Mouse (Mus musculus) spleen, adult 2 months (tissue): Measurements from ENCODE around the gene Ece1. TPM values are rescaled to one million over a fixed set of nuclear protein-coding genes. Genes with fewer than 3 reads are reported as not detected.

Experiments
- DNase-seq, 2 experiments: peaks; one replicate each; pipeline versions ENCODE4 v3.0.0 to v3.0.0-alpha.2; 2012 to 2021; ENCODE audit warnings: low spot score in 2 of 2, low read depth in 1 of 2
- H3K27ac ChIP-seq: fragments of 200-500 bp; 2 replicates; pipeline ENCODE4 v1.5.1; 2012; ENCODE audit warnings: low read length, inconsistent platforms; ENCODE audit not compliant: insufficient read depth
- H3K27me3 ChIP-seq: fragments of 200-500 bp; 2 replicates; pipeline ENCODE4 v1.6.1; 2012; ENCODE audit warnings: mild to moderate bottlenecking, moderate library complexity, low read length, inconsistent platforms; ENCODE audit not compliant: control insufficient read depth, insufficient read depth
- H3K36me3 ChIP-seq: fragments of 200-500 bp; 2 replicates; pipeline ENCODE4 v1.6.1; 2012; ENCODE audit warnings: mild to moderate bottlenecking, low read length, inconsistent platforms; ENCODE audit not compliant: control insufficient read depth, insufficient read depth
- H3K4me1 ChIP-seq: fragments of 200-500 bp; 2 replicates; pipeline ENCODE4 v1.6.1; 2011; ENCODE audit warnings: inconsistent platforms; ENCODE audit not compliant: control insufficient read depth, insufficient read depth, insufficient read length
- H3K4me3 ChIP-seq: fragments of 200-500 bp; 2 replicates; pipeline ENCODE4 v1.5.1; 2011; ENCODE audit warnings: mild to moderate bottlenecking, inconsistent platforms; ENCODE audit not compliant: insufficient read depth, insufficient read length; ENCODE audit errors: extremely low read depth
- CTCF ChIP-seq: fragments of 200-500 bp; IDR thresholded peaks from 2 replicates; pipeline ENCODE4 v1.5.1; 2011; ENCODE audit warnings: mild to moderate bottlenecking, inconsistent platforms; ENCODE audit not compliant: insufficient read depth, insufficient read length, insufficient replicate concordance; ENCODE audit errors: extremely low read depth
- POLR2A ChIP-seq: fragments of 200-500 bp; IDR thresholded peaks from 2 replicates; pipeline ENCODE4 v1.6.1; 2011; ENCODE audit warnings: low read depth, low read length, inconsistent platforms
- WGBS: fragments of 180-500 bp; shearing (Covaris S2); methylation state at CpG from one replicate; pipeline ENCODE4 v1.1.7; 2018; 5-methylcytosine and 5-hydroxymethylcytosine counted together
- polyA plus RNA-seq: library from polyadenylated mRNA; depleted of rRNA; stranded (reverse); fragments of >200 nt; gene quantifications from 2 replicates; pipeline ENCODE4 v1.2.3, GENCODE M21; 2012

The Ece1 gene
- polyA plus RNA-seq, 1 experiment, result 18.4 TPM

DNA sequence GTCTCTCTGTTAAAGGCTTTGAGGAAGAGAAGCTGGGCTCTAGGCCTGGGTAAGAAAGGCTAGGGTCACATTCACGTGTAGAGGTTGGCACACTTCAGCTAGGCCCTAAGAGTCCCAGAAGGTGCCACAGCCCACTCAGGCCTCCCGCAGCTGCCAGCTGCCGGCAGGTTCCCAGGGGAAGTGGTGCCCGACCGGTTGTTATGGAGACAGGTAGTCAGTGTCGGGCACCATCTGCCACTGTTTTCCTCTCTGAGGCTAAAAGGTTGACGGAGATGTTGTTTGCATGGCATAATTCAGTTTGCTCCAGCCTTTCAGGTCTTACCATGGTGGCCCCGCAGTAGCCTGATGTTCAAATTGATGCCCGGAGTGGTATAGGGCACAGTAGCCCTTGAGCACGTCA is 78.0 kb downstream of the Ece1 start:
- H3K27ac ChIP-seq, result no peak overlapping the region
- H3K36me3 ChIP-seq, result peaks cover 16% of the 10 kb centered on the region
- no peak for DNase-seq
- H3K4me3 ChIP-seq, result no peak overlapping the region
- TF ChIP-seq CTCF (no peak), POLR2A (no peak)
- 79% methylated on average over 10 of the region's 10 CpGs for WGBS
- H3K4me1 ChIP-seq, result no peaks in the 10 kb centered on the region
- H3K27me3 ChIP-seq, result no peaks in the 10 kb centered on the region

- H3K27ac ChIP-seq, result no peak overlapping the region
- 96% methylated on average over 12 of the region's 12 CpGs for WGBS
These were observed 79.3 kb downstream of the Ece1 start for GRCm38 (mm10) chr4:137941131-137941844.

GRCm38 (mm10) chr4:137941871-137942781 is 80.1 kb downstream of the Ece1 start:
- no peak overlapping the region for H3K27ac ChIP-seq
- no peaks in the 10 kb centered on the region for H3K4me1 ChIP-seq
- no peaks in the 10 kb centered on the region for H3K27me3 ChIP-seq
- no peak overlapping the region for H3K4me3 ChIP-seq
- peaks cover 15% of the 10 kb centered on the region for H3K36me3 ChIP-seq
- no peak for DNase-seq
- no peak for TF ChIP-seq CTCF
- no peak for TF ChIP-seq POLR2A
- 85% methylated on average over 17 of the region's 17 CpGs for WGBS

More at GRCm38 (mm10) chr4:137941131-137941844, 79.3 kb downstream of the Ece1 start:
- no peak for TF ChIP-seq CTCF
- no peaks in the 10 kb centered on the region for H3K27me3 ChIP-seq
- no peak for DNase-seq
- H3K4me1 ChIP-seq, result no peaks in the 10 kb centered on the region
- no peak overlapping the region for H3K4me3 ChIP-seq
- H3K36me3 ChIP-seq, result peaks cover 16% of the 10 kb centered on the region

- 90% methylated on average over 9 of the region's 9 CpGs for WGBS
These were observed 80.9 kb downstream of the Ece1 start for GRCm38 (mm10) chr4:137942782-137943486.

GRCm38 (mm10) chr4:137943540-137943939 is 81.5 kb downstream of the Ece1 start:
- 86% methylated on average over 10 of the region's 10 CpGs for WGBS
- H3K36me3 ChIP-seq, result peaks cover 10% of the 10 kb centered on the region

More at GRCm38 (mm10) chr4:137942782-137943486, 80.9 kb downstream of the Ece1 start:
- H3K27ac ChIP-seq, result no peak overlapping the region
- no peaks in the 10 kb centered on the region for H3K27me3 ChIP-seq
- DNase-seq, result no peak
- H3K36me3 ChIP-seq, result peaks cover 11% of the 10 kb centered on the region
- TF ChIP-seq CTCF (no peak), POLR2A (no peak)
- H3K4me1 ChIP-seq, result no peaks in the 10 kb centered on the region
- no peak overlapping the region for H3K4me3 ChIP-seq

DNA sequence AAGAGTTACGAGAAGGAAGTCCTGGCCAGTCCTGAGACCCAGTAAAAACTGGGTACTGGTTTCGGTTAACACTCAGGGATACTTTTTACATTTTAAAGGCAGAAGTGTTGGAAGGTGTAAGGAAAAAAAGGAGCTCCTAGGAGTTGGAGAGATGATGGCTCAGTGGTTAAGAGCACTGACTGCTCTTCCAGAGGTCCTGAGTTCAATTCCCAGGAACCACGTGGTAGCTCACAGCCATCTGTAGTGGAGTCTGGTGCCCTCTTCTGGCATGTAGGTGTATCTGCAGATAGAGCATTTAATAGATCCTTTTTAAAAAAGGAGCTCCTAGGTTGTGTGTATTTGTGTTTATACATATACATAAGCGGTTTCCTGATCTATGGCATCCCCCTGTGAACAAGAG is 83.3 kb downstream of the Ece1 start:
- 76% methylated on average over 4 of the region's 4 CpGs for WGBS

More at GRCm38 (mm10) chr4:137943540-137943939, 81.5 kb downstream of the Ece1 start:
- DNase-seq, result no peak
- TF ChIP-seq POLR2A (no peak), CTCF (no peak)
- Histone ChIP-seq H3K27ac (no peak overlapping the region), H3K4me1 (no peaks in the 10 kb centered on the region), H3K4me3 (no peak overlapping the region), H3K27me3 (no peaks in the 10 kb centered on the region)

More for the DNA sequence above, 83.3 kb downstream of the Ece1 start:
- H3K27me3 ChIP-seq, result no peaks in the 10 kb centered on the region
- no peaks in the 10 kb centered on the region for H3K4me1 ChIP-seq
- TF ChIP-seq POLR2A (no peak), CTCF (peak; percentile 28; the same call in 1 of the 2 replicates)
- peaks cover 12% of the 10 kb centered on the region for H3K36me3 ChIP-seq
- no peak overlapping the region for H3K27ac ChIP-seq
- no peak overlapping the region for H3K4me3 ChIP-seq
- no peak for DNase-seq
